Mouse (Mus musculus): ENCODE results near the gene Pla2g6.

DNA sequence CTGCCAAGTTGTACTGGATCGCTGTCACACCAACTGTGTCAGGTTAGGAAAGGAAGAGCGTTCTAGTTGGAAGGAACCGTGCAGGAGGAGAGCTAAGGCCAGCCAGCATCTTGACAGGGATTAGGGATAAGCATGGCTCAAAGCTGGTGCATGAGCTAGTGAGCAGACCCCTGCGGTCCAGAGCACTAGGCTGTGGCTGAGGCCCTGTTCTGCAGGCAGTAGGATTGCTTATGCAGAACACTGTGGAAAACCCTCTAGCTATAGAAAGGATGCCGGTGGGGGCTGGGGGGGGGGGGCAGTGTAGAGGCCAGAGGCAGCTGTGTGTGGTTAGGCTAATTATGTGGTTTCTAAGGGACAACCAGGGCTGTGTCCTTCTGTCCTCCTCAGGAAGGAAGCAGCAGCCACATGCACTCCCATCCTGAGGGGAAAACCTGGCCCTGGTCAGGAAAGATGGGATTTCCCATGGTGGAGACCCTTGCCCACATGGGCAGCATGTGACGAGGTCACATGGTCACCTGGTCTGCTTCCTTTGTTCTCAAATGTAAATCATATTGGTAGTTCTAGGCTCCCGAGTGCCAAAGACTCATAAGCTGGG, 7.0 kb upstream of the Pla2g6 start:
- no peak for TF ChIP-seq CTCF (IDR thresholded peaks at IDR 0.05; ENCODE audit: control insufficient read depth, insufficient read depth, insufficient replicate concordance, low read depth, low read length)
- TF ChIP-seq POLR2A (IDR thresholded peaks at IDR 0.05; ENCODE audit: control insufficient read depth, low read depth, low read length) = no peak

All from testis, adult 2 months (tissue).